Mouse (Mus musculus) bone marrow, adult 2 months (tissue): ENCODE results near the gene Wfdc13. TPM values are rescaled to one million over a fixed set of nuclear protein-coding genes. Genes with fewer than 3 reads are reported as not detected.

ENCODE experiments used
- H3K27ac ChIP-seq: fragments of 200-500 bp; 2 replicates; pipeline ENCODE4 v1.5.1; 2012; ENCODE audit warnings: low read depth, mild to moderate bottlenecking, control low read depth, inconsistent platforms, low read length; ENCODE audit not compliant: control insufficient read depth, poor library complexity, insufficient read depth
- H3K4me1 ChIP-seq: fragments of 200-500 bp; 2 replicates; pipeline ENCODE4 v1.6.1; 2011; ENCODE audit warnings: low read length; ENCODE audit not compliant: control insufficient read depth, insufficient read depth
- H3K4me3 ChIP-seq: fragments of 200-500 bp; replicated peaks from 2 replicates; pipeline ENCODE3; 2011; ENCODE audit warnings: mild to moderate bottlenecking, low read depth, low read length, control low read depth; ENCODE audit not compliant: control insufficient read depth
- CTCF ChIP-seq: fragments of 200-500 bp; IDR thresholded peaks from 2 replicates; pipeline ENCODE4 v1.5.1; 2011; ENCODE audit warnings: low read length, control low read depth; ENCODE audit not compliant: control insufficient read depth, insufficient read depth
- POLR2A ChIP-seq: fragments of 200-500 bp; IDR thresholded peaks from 2 replicates; pipeline ENCODE4 v1.6.1; 2011; ENCODE audit warnings: low read depth, mild to moderate bottlenecking, control low read depth, low read length, borderline replicate concordance; ENCODE audit not compliant: control insufficient read depth
- WGBS: fragments of 180-500 bp; shearing (Covaris S2); methylation state at CpG from one replicate; pipeline ENCODE4 v1.1.7; 2018; 5-methylcytosine and 5-hydroxymethylcytosine counted together
- polyA plus RNA-seq: library from polyadenylated mRNA; stranded (reverse); fragments of >200 nt; gene quantifications from 2 replicates; pipeline ENCODE4 v1.2.4, GENCODE M21; 2011; ENCODE audit warnings: low replicate concordance; ENCODE audit not compliant: missing spikeins, insufficient read depth, insufficient read length

Wfdc13 gene
- polyA plus RNA-seq, 1 experiment, result not detected

DNA sequence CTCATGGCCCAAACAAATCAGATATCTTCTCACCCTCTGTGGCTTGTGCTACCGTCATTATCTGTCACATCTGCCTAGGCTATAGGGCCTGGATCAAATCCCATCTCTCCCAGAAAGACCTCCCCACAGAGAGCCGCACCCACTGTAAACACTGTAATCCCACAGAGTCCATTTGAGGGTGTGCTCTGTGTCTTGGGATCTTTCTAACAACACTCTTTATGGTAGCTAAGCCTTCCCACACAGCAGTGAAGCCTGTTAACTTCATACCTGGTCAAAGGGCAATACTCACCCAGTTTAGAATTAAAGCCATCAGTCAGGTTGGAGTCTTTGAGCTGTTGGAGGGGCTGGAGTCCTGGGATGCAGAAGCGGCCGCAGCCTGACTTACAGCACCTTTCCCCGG, 46.8 kb downstream of the Wfdc13 start:
- TF ChIP-seq POLR2A, result no peak
- TF ChIP-seq CTCF, result no peak
- no peak overlapping the region for H3K27ac ChIP-seq
- H3K4me1 ChIP-seq, result no peaks in the 10 kb centered on the region
- no peak overlapping the region for H3K4me3 ChIP-seq
- 79% methylated on average over 5 of the region's 5 CpGs for WGBS

DNA sequence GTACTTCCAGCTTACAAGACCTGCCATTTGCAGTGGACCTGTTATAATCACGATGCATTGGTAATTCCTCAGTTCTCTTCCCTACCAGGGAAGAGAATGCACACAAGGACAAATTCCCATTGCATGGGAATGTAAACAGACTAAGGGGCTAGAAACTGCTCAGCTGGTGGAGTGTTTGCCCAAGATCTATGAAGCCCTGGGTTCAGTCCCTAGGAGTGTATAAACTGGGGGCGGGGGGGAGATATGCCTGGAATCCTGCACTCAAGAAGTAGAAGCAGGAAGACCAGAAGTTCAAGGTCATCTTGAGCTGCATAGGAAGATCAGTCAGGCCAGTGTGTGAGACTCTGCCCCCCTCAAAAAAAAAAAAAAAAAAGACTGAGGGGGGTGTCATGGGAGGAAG, 48.4 kb downstream of the Wfdc13 start:
- H3K4me3 ChIP-seq, result no peak overlapping the region
- no peak for TF ChIP-seq CTCF
- no peak for TF ChIP-seq POLR2A
- H3K4me1 ChIP-seq, result no peaks in the 10 kb centered on the region
- WGBS, result 81% methylated on average over 2 of the region's 2 CpGs
- H3K27ac ChIP-seq, result no peak overlapping the region

DNA sequence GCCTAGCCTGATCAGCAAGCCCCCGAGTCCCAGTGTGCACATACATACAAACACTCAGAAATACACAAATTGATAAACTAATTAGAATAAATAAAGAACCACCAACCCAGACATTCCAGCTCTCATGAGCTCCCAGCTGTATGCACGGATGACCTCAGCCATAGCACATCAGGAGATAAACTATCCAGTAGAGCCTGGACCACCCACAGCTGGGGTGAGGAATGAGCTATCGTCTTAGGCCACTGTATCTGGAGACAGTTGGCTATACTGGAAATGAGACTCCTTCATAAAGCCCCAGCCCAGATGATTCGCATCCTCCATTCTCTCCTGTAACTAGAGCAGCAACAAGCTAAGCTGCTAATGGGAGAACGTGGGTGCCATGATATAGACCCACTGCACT, 49.9 kb downstream of the Wfdc13 start:
- 78% methylated on average over 5 of the region's 5 CpGs for WGBS
- Histone ChIP-seq H3K4me3 (no peak overlapping the region), H3K4me1 (no peaks in the 10 kb centered on the region), H3K27ac (no peak overlapping the region)
- TF ChIP-seq POLR2A (no peak), CTCF (no peak)

DNA sequence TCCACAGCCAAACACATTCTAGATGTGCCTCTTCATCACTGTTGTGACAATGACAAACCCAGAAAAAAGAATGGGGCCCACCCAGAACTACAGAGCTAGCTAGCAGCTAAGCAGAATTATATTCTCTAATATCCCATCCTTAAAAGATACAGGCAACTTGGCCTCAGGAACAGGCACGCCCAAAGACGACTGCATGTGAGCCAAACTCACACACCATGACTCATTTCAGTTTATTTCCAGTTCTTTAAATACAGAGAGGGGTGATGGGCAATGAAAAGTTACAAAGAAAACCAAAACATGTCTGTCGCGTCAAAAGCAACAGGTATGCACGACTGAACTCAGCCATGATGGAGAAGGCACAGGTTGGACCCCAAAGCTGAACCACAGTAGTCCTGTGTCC, 50.5 kb downstream of the Wfdc13 start:
- Histone ChIP-seq H3K27ac (no peak overlapping the region), H3K4me3 (no peak overlapping the region), H3K4me1 (no peaks in the 10 kb centered on the region)
- 81% methylated on average over 5 of the region's 5 CpGs for WGBS
- TF ChIP-seq CTCF (no peak), POLR2A (no peak)

Other genes starting within 250 kb of the Wfdc13 start
- 12.6 and 22.1 TPM in 2 replicates for gene Sdc4, start 241.2 kb upstream of the Wfdc13 start, polyA plus RNA-seq
- gene Sys1, start 228.1 kb upstream of the Wfdc13 start, polyA plus RNA-seq, result 10.1 and 26.7 TPM in 2 replicates
- gene Gm20458, start 224.1 kb upstream of the Wfdc13 start, polyA plus RNA-seq, result not detected in 2 replicates
- gene Trp53tg5, start 211.4 kb upstream of the Wfdc13 start, polyA plus RNA-seq, result not detected in 2 replicates
- 7.5 and 8.1 TPM in 2 replicates for gene Dbndd2, start 199.0 kb upstream of the Wfdc13 start, polyA plus RNA-seq
- 27.8 and 39.1 TPM in 2 replicates for gene Pigt, start 187.6 kb upstream of the Wfdc13 start, polyA plus RNA-seq
- gene Wfdc2, start 122.7 kb upstream of the Wfdc13 start, polyA plus RNA-seq, result 2.8 TPM in 1 of 2 replicates, not detected in the other
- not detected in 2 replicates for gene Spint3, start 111.6 kb upstream of the Wfdc13 start, polyA plus RNA-seq
- gene Wfdc6a, start 99.7 kb upstream of the Wfdc13 start, polyA plus RNA-seq, result not detected in 2 replicates
- gene Eppin, start 91.5 kb upstream of the Wfdc13 start, polyA plus RNA-seq, result not detected in 2 replicates
- gene Wfdc6b, start 71.6 kb upstream of the Wfdc13 start, polyA plus RNA-seq, result not detected in 2 replicates
- gene Wfdc8, start 71.5 kb upstream of the Wfdc13 start, polyA plus RNA-seq, result not detected in 2 replicates
- gene Wfdc16, start 46.3 kb upstream of the Wfdc13 start, polyA plus RNA-seq, result not detected in 2 replicates
- gene Wfdc10, start 29.1 kb upstream of the Wfdc13 start, polyA plus RNA-seq, result not detected in 2 replicates
- not detected in 2 replicates for gene Wfdc9, start 28.5 kb upstream of the Wfdc13 start, polyA plus RNA-seq
- not detected in 2 replicates for gene Wfdc11, start 11.0 kb upstream of the Wfdc13 start, polyA plus RNA-seq
- not detected in 2 replicates for gene Spint4, start 13.4 kb downstream of the Wfdc13 start, polyA plus RNA-seq
- not detected in 2 replicates for gene Spint5, start 30.2 kb downstream of the Wfdc13 start, polyA plus RNA-seq
- 2.1 and 2.2 TPM in 2 replicates for gene Wfdc3, start 60.8 kb downstream of the Wfdc13 start, polyA plus RNA-seq
- gene Dnttip1, start 60.9 kb downstream of the Wfdc13 start, polyA plus RNA-seq, result 35.3 and 47.6 TPM in 2 replicates
- 261 and 459 TPM in 2 replicates for gene Ube2c, start 84.8 kb downstream of the Wfdc13 start, polyA plus RNA-seq
- 9.6 and 12.2 TPM in 2 replicates for gene Tnnc2, start 94.9 kb downstream of the Wfdc13 start, polyA plus RNA-seq
- 2.3 and 5.8 TPM in 2 replicates for gene Snx21, start 100.7 kb downstream of the Wfdc13 start, polyA plus RNA-seq
- gene Acot8, start 119.8 kb downstream of the Wfdc13 start, polyA plus RNA-seq, result 16.5 and 36.5 TPM in 2 replicates
- gene Zswim3, start 120.0 kb downstream of the Wfdc13 start, polyA plus RNA-seq, result 3.4 and 4.4 TPM in 2 replicates
- gene Zswim1, start 137.6 kb downstream of the Wfdc13 start, polyA plus RNA-seq, result 2.1 and 3.7 TPM in 2 replicates
- not detected in 2 replicates for gene Spata25, start 143.4 kb downstream of the Wfdc13 start, polyA plus RNA-seq
- gene Ctsa, start 147.8 kb downstream of the Wfdc13 start, polyA plus RNA-seq, result 61.0 and 109 TPM in 2 replicates
- 0.97 TPM in 1 of 2 replicates, not detected in the other for gene Neurl2, start 148.3 kb downstream of the Wfdc13 start, polyA plus RNA-seq
- 2.4 and 6.5 TPM in 2 replicates for gene Pltp, start 172.6 kb downstream of the Wfdc13 start, polyA plus RNA-seq
- gene Pcif1, start 194.2 kb downstream of the Wfdc13 start, polyA plus RNA-seq, result 24.8 and 31.6 TPM in 2 replicates
- gene Zfp335, start 226.7 kb downstream of the Wfdc13 start, polyA plus RNA-seq, result 17.1 and 35.2 TPM in 2 replicates